Comparison of ENCODE assay signal across 32 mouse cellular contexts in genomic region chr15:27508169-27508568, GRCm38 (mm10). TPM values are rescaled to one million over a fixed set of nuclear protein-coding genes. Genes with fewer than 3 reads are reported as not detected.
DNase-seq lines count a peak whose midpoint lies in the region; ATAC-seq and TF ChIP-seq lines count a peak whose summit lies in the region.
"Had no signal": no experiment of that assay in that cellular context is flagged by ENCODE, and none has a peak within 500 bp of the region (broad histone marks: within the 10 kb centered on the region; RNA-seq: fewer than 3 reads in every experiment).

No protein-coding gene starts in this region.

- WGBS in heart, embryonic 14.5 days = 44% methylated on average over 7 of the region's 7 CpGs
- WGBS in hindbrain, embryonic 13.5 days = 88% methylated on average over 7 of the region's 7 CpGs

- ATAC-seq in heart, embryonic 14.5 days (ENCODE audit: insufficient number of reproducible peaks, insufficient read depth, low FRiP score, low read depth) = no peak
- no peak for ATAC-seq in hindbrain, embryonic 13.5 days (ENCODE audit: low FRiP score)
- ATAC-seq: forebrain, embryonic 15.5 days; hindbrain, embryonic 16.5 days; lung, postnatal 0 days; Patski had no signal

- no peak for TF ChIP-seq CTCF in gastrocnemius, adult 2 months (IDR thresholded peaks at IDR 0.05)
- no peak for TF ChIP-seq CTCF in layer of hippocampus, adult 2 months (conservative IDR thresholded peaks at IDR 0.05)

- H3K36me3 ChIP-seq in heart, embryonic 14.5 days (ENCODE audit: control insufficient read depth, insufficient read depth, low read length) = no peaks in the 10 kb centered on the region
- no peaks in the 10 kb centered on the region for H3K36me3 ChIP-seq in hindbrain, embryonic 13.5 days
- H3K36me3 ChIP-seq: embryonic facial prominence, embryonic 13.5 days; forebrain, embryonic 10.5 days; forebrain, embryonic 15.5 days; hindbrain, embryonic 10.5 days; limb, embryonic 10.5 days; limb, embryonic 15.5 days; liver, embryonic 13.5 days; midbrain, embryonic 12.5 days; neural tube, embryonic 12.5 days had no signal

- no peaks in the 10 kb centered on the region for H3K9me3 ChIP-seq in heart, embryonic 14.5 days (ENCODE audit: control insufficient read depth, low read length)
- no peaks in the 10 kb centered on the region for H3K9me3 ChIP-seq in hindbrain, embryonic 13.5 days
- H3K9me3 ChIP-seq: embryonic facial prominence, embryonic 13.5 days; forebrain, embryonic 10.5 days; forebrain, embryonic 15.5 days; G1E; hindbrain, embryonic 10.5 days; limb, embryonic 10.5 days; limb, embryonic 15.5 days; liver, embryonic 13.5 days; megakaryocyte, embryonic 14.5 days; midbrain, embryonic 12.5 days; neural tube, embryonic 12.5 days had no signal

- peak overlapping the region; percentile 93 for H3K27ac ChIP-seq in gastrocnemius, adult 2 months
- H3K27ac ChIP-seq in heart, embryonic 14.5 days (replicated peaks in 1 of 2; ENCODE audit: control insufficient read depth in 1 of 2, insufficient read depth in 1 of 2, low read depth in 2 of 2, low read length in 2 of 2) = peak overlapping the region; percentile 35 to 67; a peak in 3 of 4 replicates
- peak overlapping the region; percentile 33; the same call in 1 of the 2 replicates for H3K27ac ChIP-seq in layer of hippocampus, adult 2 months
- no peak overlapping the region for H3K27ac ChIP-seq in hindbrain, embryonic 13.5 days
- H3K27ac ChIP-seq: embryonic facial prominence, embryonic 13.5 days; forebrain, embryonic 10.5 days; forebrain, embryonic 15.5 days; hindbrain, embryonic 10.5 days; limb, embryonic 10.5 days; limb, embryonic 15.5 days; liver, embryonic 13.5 days; midbrain, embryonic 12.5 days; neural tube, embryonic 12.5 days; stomach, postnatal 0 days had no signal

- H3K9ac ChIP-seq in heart, embryonic 14.5 days (ENCODE audit: low read length) = no peak overlapping the region
- no peak overlapping the region for H3K9ac ChIP-seq in hindbrain, embryonic 13.5 days
- H3K9ac ChIP-seq: embryonic facial prominence, embryonic 13.5 days; forebrain, embryonic 15.5 days; limb, embryonic 15.5 days; liver, embryonic 13.5 days; midbrain, embryonic 12.5 days; neural tube, embryonic 12.5 days had no signal

- H3K4me3 ChIP-seq in gastrocnemius, adult 2 months = no peak overlapping the region
- H3K4me3 ChIP-seq in heart, embryonic 14.5 days (ENCODE audit: control insufficient read depth in 1 of 2, insufficient read depth in 1 of 2, low read depth in 1 of 2, low read length in 2 of 2) = no peak overlapping the region
- H3K4me3 ChIP-seq in layer of hippocampus, adult 2 months = no peak overlapping the region
- no peak overlapping the region for H3K4me3 ChIP-seq in hindbrain, embryonic 13.5 days
- H3K4me3 ChIP-seq: embryonic facial prominence, embryonic 13.5 days; forebrain, embryonic 10.5 days; forebrain, embryonic 15.5 days; hindbrain, embryonic 10.5 days; limb, embryonic 10.5 days; limb, embryonic 15.5 days; liver, embryonic 13.5 days; megakaryocyte, embryonic 14.5 days; midbrain, embryonic 12.5 days; myocyte; neural tube, embryonic 12.5 days had no signal

- no peak overlapping the region for H3K4me2 ChIP-seq in heart, embryonic 14.5 days (ENCODE audit: low read length)
- no peak overlapping the region for H3K4me2 ChIP-seq in hindbrain, embryonic 13.5 days
- H3K4me2 ChIP-seq: embryonic facial prominence, embryonic 13.5 days; forebrain, embryonic 15.5 days; limb, embryonic 15.5 days; liver, embryonic 13.5 days; midbrain, embryonic 12.5 days; neural tube, embryonic 12.5 days had no signal

- H3K4me1 ChIP-seq in heart, embryonic 14.5 days (ENCODE audit: control insufficient read depth in 2 of 2, insufficient read depth in 2 of 2, low read length in 2 of 2) = peaks cover 35 to 58% of the 10 kb centered on the region in 2 experiments
- H3K4me1 ChIP-seq in hindbrain, embryonic 13.5 days (replicated peaks) = peaks cover 35% of the 10 kb centered on the region
- H3K4me1 ChIP-seq: midbrain, embryonic 12.5 days had no signal

- intact Hi-C loops in gastrocnemius, adult 2 months (cut with DNase I) = loop anchor here (5.0 kb wide), 1 partner anchor 34 kb away; no protein-coding TSS in a partner anchor

- DNase-seq in gastrocnemius, adult 2 months = no peak
- no peak for DNase-seq in gastrocnemius, postnatal 4 days (ENCODE audit: low spot score in 2 of 2)
- no peak for DNase-seq in heart, postnatal 4 days
- DNase-seq in layer of hippocampus, adult 2 months (ENCODE audit: low spot score in 2 of 2) = no peak
- no peak for DNase-seq in layer of hippocampus, postnatal 25 days (ENCODE audit: extremely low spot score in 1 of 2, low spot score in 1 of 2)
- DNase-seq: adrenal gland, postnatal 10 days; cerebellum, adult 11 months; kidney, adult 9 months; kidney, postnatal 10 days; liver, embryonic 13.5 days; lung, adult 18-20 months; lung, postnatal 4 days; right cerebral cortex, adult 18-20 months; thymus, adult 18-20 months; thymus, postnatal 25 days had no signal

- no peaks in the 10 kb centered on the region for H3K27me3 ChIP-seq in heart, embryonic 14.5 days (ENCODE audit: control insufficient read depth, insufficient read depth, low read length)
- H3K27me3 ChIP-seq in hindbrain, embryonic 13.5 days = no peaks in the 10 kb centered on the region
- H3K27me3 ChIP-seq: embryonic facial prominence, embryonic 13.5 days; forebrain, embryonic 15.5 days; limb, embryonic 15.5 days; liver, embryonic 13.5 days; megakaryocyte, embryonic 14.5 days; midbrain, embryonic 12.5 days; neural tube, embryonic 12.5 days; Patski had no signal

RNA-seq across cellular contexts. Expression of gene Ank, which starts 41.7 kb away (rescaled TPM):
- total RNA-seq in gastrocnemius, adult 2 months (2021) = 100 to 1,000 TPM; 134 to 142 TPM
- total RNA-seq in gastrocnemius, postnatal 4 days (2021) = 10 to 100 TPM; 21.5 to 26.0 TPM
- 13.6 and 15.9 TPM in 2 replicates for polyA plus RNA-seq in heart, embryonic 14.5 days (2014; fragmentation: Nextera tagmentation; extraction: Ambion mirVana)
- 10 to 100 TPM; 70.2 to 74.8 TPM for total RNA-seq in heart, postnatal 4 days (2021)
- total RNA-seq in layer of hippocampus, adult 2 months (2021) = 100 to 1,000 TPM; 160 TPM
- 100 to 1,000 TPM; 159 to 164 TPM for total RNA-seq in layer of hippocampus, postnatal 25 days (2021)
- 13.2 and 13.3 TPM in 2 replicates for polyA plus RNA-seq in hindbrain, embryonic 13.5 days (2015; fragmentation: Nextera tagmentation; extraction: Ambion mirVana)
